10 mouse cellular contexts compared by ENCODE assay signal in genomic region chr11:53345328-53345727, GRCm38 (mm10). TPM values are rescaled to one million over a fixed set of nuclear protein-coding genes. Genes with fewer than 3 reads are reported as not detected.
DNase-seq lines count a peak whose midpoint lies in the region.
"Had no signal": no experiment of that assay in that cellular context is flagged by ENCODE, and none has a peak within 500 bp of the region (broad histone marks: within the 10 kb centered on the region; RNA-seq: fewer than 3 reads in every experiment).

No protein-coding gene starts in this region.

- no peaks in the 10 kb centered on the region for H3K36me3 ChIP-seq in megakaryocyte, embryonic 14.5 days (replicated peaks; ENCODE audit: low read length)
- H3K36me3 ChIP-seq: limb, embryonic 10.5 days had no signal

- H3K9me3 ChIP-seq in megakaryocyte, embryonic 14.5 days = no peaks in the 10 kb centered on the region
- H3K9me3 ChIP-seq: limb, embryonic 10.5 days had no signal

- peaks cover 89% of the 10 kb centered on the region for H3K4me1 ChIP-seq in megakaryocyte, embryonic 14.5 days

- DNase-seq in embryo, embryonic 9.5 days (ENCODE audit: extremely low spot score) = peak; percentile 7
- no peak for DNase-seq in embryo, embryonic 11 days
- peak; percentile 94 for DNase-seq in 416B (ENCODE audit: low read depth)
- DNase-seq in layer of hippocampus, adult 18-20 months (ENCODE audit: low spot score in 2 of 2) = peak; percentile 30 to 79
- DNase-seq in adrenal gland, postnatal 10 days = no peak
- DNase-seq in lung, adult 18-20 months = no peak
- no peak for DNase-seq in urinary bladder, adult 2 months (ENCODE audit: low spot score)

- peak overlapping the region; percentile 42 for H3K4me3 ChIP-seq in megakaryocyte, embryonic 14.5 days (replicated peaks)
- H3K4me3 ChIP-seq: erythroblast, embryonic 14.5 days; limb, embryonic 10.5 days had no signal

- H3K27me3 ChIP-seq in megakaryocyte, embryonic 14.5 days (replicated peaks) = no peaks in the 10 kb centered on the region

RNA-seq across cellular contexts. Expression of gene Aff4, which starts 5.3 kb away (rescaled TPM):
- total RNA-seq in layer of hippocampus, adult 18-20 months (2021) = 100 to 1,000 TPM; 236 to 237 TPM
- 1.2 and 2.3 TPM in 2 replicates for polyA plus RNA-seq in megakaryocyte, embryonic 14.5 days (2012; ENCODE audit: insufficient read depth, low replicate concordance)
- 100 to 1,000 TPM; 142 to 154 TPM for total RNA-seq in adrenal gland, postnatal 10 days (2021)
- polyA plus RNA-seq in urinary bladder, adult 2 months (2012; rRNA removed) = 26.9 and 33.6 TPM in 2 replicates

RNA-seq across cellular contexts. Expression of gene Zcchc10, which starts 20.8 kb away (rescaled TPM):
- total RNA-seq in layer of hippocampus, adult 18-20 months (2021) = 10 to 100 TPM; 11.0 to 11.8 TPM
- 1.5 and 1.9 TPM in 2 replicates for polyA plus RNA-seq in megakaryocyte, embryonic 14.5 days (2012; ENCODE audit: insufficient read depth, low replicate concordance)
- 10 to 100 TPM; 11.2 to 11.4 TPM for total RNA-seq in adrenal gland, postnatal 10 days (2021)
- polyA plus RNA-seq in urinary bladder, adult 2 months (2012; rRNA removed) = 9.4 and 11.0 TPM in 2 replicates

RNA-seq across cellular contexts. Expression of gene Hspa4, which starts 45.1 kb away (rescaled TPM):
- total RNA-seq in layer of hippocampus, adult 18-20 months (2021) = 100 to 1,000 TPM; 178 to 180 TPM
- polyA plus RNA-seq in megakaryocyte, embryonic 14.5 days (2012; ENCODE audit: insufficient read depth, low replicate concordance) = 16.7 and 34.7 TPM in 2 replicates
- 100 to 1,000 TPM; 146 to 151 TPM for total RNA-seq in adrenal gland, postnatal 10 days (2021)
- polyA plus RNA-seq in urinary bladder, adult 2 months (2012; rRNA removed) = 49.3 and 60.3 TPM in 2 replicates

Comparison
In these comparisons a context has a peak if more than half of its experiments do, and no peak if none do; other contexts are left out.
1. DNase-seq: peak in embryo, embryonic 9.5 days (single experiment), 416B (single experiment) and layer of hippocampus, adult 18-20 months (2 of 2); none in embryo, embryonic 11 days (single experiment), adrenal gland, postnatal 10 days (single experiment), lung, adult 18-20 months (0 of 2) and urinary bladder, adult 2 months (single experiment).